Mouse (Mus musculus) embryo, embryonic 10.5 days (tissue): ENCODE measurements around the gene Dcun1d4.
"Not testable (repeated sequence)": the region's sequence is repeated elsewhere in the genome, so short reads cannot be mapped to it uniquely, and the experiment has no call there.

Experiments
- DNase-seq: peaks from one replicate; pipeline ENCODE4 v3.0.0-alpha.2; 2015; ENCODE audit warnings: low spot score

The Dcun1d4 gene

DNA sequence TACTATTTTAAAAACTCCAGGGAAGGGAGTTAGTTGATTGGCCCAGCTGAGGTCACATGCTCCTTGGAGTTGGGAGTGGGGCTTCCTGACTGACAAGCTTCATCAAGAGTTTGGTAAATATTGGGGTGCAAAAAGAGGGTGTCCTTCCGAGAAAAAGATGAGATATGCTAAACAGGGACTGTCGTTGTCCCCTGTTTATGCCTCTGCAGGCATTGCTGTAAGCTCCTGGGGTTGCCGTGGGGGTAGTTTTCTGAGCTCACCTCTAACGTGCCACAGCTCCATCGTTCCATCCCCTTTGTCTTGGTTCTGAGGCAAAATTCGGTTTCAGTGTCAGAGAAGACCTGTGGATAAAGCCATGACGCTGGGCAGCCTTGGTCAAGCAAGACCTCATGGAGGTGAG lies at the start of gene Dcun1d4:
Gene Dcun1d4 (plus strand): TSS at position 301 of the 400 bp plus-strand sequence.
- no peak for DNase-seq

GRCm38 (mm10) chr5:73431581-73431980 lies 49.2 kb upstream of the Dcun1d4 start:
- peak; percentile 87 for DNase-seq

- DNase-seq = no peak
These were observed 48.0 kb upstream of the Dcun1d4 start for GRCm38 (mm10) chr5:73432805-73433204.

DNA sequence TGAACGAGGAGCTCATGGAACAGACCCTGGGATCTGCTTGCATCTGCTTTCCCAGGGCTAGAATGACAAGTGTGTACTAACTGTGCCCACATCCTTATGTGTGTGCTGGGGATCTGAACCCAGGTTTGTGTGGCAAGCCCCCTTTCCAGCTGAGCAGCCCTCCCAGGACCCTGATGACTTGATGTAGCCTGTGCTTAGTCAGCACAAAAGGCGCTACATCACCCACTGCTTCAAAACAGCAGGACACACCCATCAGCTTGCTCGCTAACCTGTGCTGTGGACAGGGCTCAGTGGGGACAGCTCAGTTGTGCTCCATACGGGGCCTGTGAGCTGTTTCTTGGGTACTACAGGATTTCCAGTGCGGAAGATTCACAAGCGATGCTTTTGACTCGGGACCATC lies 46.0 kb upstream of the Dcun1d4 start:
- DNase-seq = no peak

- DNase-seq = no peak
These were observed 38.6 kb upstream of the Dcun1d4 start for GRCm38 (mm10) chr5:73442176-73442575.

DNA sequence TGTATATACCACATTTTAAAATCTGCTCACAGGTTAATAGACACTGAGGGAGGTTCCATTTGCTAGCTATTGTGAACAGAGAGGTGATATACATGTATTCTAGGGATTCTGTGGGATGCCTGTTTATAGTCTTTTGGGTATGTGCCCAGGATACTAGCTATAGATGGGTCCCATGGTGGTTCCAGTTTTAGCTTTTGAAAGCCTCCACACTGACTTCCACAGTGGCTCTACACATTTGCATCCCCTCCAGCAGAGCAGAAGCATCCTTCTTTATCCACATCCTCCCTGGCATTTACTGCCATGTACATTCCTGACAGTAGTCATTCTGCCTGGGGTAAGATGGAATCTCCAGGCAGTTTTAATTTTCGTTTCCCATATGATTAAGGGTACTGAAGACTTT lies 30.5 kb upstream of the Dcun1d4 start:
- DNase-seq = no peak

DNA sequence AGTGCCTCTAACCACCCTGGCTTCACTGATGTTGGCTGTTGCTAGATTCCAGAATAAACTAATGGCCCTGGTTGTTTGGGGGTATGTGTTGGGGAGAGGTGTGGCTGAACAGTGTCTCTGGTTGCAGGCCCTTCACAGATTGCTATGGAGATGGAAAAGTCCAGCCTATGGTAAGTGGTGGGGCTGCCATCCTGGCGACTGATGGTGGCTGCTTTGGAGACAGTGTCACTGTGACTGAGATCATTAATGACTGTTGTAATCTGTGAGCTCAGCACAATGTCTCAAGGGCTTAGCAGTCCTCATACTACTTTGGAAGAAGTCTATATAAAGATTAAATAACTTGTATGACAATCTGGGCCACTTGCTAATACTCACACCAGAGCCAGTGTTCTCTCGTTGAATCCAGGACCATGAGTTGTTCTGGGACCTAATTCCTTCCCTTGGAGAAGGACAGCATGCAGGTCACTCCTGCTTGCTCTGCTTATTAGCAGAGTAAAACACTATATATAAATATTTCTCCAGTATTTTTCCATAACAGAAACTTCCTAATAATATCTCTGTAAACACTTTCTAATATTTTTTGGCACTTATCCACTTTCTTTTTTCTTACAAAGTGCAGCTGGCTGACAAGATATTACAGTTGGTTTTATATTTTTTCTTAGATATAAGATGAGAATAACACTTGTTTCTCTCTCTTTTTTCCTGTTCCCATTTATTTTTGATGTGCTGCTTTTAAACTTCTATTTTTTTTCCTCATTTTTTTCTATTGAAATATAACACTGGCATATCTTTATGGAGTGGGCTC lies 26.1 kb upstream of the Dcun1d4 start:
- no peak for DNase-seq

GRCm38 (mm10) chr5:73455307-73455687 lies 25.5 kb upstream of the Dcun1d4 start:
- DNase-seq = no peak

DNA sequence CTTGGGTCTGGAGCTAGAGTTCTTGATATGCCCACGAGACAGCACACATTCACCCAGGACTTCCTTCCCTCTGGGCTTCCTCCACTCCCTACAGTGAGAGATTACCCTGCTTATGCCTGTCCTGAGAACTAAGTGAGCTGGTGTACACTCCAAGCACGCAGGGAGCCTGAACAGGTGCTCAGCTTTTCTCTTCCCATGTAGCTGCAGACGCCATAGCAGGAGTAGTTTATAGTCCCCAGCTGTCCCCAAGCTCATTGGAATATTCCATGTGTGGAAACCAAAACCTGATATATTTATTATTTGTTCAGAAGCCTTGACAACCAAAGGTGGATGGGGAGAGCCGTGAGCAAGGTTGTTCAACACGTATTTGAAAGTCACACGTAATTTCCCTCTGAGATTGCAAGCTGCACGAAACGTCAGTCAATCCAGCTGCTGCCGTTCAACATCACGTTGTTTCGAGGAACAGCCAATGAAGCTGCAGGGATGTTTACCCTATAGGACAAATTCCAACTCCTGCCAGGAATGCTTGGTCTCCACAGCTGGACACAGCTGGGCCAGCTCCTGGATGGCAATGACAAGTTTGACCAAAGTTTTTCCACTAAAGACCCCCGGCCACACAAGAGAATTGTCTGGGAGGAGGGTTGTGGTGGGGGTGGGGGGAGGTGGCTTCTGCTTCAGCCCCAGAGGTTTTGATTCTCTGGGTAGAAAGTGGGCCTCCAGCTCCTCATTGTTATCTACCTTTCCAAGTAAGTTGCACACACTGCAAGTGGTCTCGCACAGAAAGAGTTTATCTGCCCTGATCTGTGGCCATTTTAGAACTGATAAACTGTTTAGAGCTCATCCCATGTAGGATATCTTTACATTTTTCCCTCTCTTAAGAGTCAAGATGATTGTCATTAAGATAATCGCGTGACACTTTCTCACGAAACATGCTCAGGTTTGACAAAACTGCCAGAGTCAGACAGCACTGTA lies 12.1 kb upstream of the Dcun1d4 start:
- no peak for DNase-seq

DNA sequence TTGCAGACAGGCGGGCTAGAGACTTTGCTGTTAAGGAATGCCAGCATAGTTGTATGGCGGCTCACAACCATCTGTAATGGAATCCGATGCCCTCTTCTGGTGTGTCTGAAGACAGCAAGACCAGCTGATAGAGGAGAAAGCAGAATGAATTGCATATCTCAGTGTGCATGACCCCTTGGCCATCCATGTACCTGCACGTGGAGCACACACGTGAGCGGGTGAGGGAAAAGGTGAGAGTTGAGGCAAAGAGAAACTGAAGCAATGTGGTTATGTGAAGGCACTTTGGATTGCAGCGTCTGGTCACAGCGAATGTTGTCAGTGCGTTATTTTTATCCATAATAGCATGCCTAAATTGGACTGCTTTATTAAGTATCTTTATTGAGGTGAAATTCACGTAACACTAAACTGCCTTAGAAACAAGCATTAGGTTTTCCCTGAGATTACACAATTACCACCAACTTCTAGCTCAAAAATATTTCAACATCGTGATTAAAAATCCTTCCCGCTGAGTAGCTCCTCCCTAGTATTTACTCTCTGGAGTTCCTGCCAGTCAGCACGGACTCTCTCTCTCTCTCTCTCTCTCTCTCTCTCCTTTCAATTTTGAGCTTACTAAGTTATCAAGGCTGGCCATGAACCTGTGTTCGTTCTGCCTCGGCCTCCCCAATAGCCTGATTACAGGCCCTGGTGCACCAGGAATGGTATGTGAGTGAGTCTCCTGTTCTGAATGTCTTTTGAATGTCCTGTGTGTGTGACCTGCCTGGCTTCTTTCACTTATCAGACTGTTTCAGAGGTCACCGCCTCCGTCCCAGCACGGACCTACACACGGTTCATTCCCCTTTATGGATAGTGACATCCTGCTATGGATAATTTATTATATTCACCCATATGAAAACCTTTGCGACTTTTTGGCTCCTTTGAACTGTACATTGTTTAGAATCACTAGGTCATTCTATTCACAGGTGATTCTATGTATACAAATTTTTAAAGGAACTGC lies 6.1 kb upstream of the Dcun1d4 start:
- DNase-seq = no peak

DNA sequence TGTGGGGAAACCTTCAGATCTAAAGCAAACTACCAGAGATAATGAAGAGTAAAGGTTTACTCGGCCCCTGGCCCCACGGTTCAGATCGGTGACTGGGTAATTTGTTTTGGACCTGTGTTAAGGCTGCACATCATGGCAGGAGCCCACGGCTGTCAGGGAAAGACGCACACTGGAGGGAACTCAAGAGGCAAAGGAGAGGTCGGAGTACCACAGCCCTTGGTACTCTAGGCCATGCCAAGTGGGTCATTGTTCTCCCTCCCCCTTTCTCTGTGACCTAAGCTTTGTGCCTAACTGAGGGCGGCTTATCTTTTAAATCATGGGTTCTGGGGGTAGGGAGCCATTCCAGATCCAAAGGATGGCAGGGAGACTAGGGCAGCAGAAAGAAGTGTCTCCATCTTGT lies 601 bp downstream of the Dcun1d4 start:
- no peak for DNase-seq

GRCm38 (mm10) chr5:73482381-73482780 lies 1.6 kb downstream of the Dcun1d4 start:
- DNase-seq = not testable (repeated sequence)

DNA sequence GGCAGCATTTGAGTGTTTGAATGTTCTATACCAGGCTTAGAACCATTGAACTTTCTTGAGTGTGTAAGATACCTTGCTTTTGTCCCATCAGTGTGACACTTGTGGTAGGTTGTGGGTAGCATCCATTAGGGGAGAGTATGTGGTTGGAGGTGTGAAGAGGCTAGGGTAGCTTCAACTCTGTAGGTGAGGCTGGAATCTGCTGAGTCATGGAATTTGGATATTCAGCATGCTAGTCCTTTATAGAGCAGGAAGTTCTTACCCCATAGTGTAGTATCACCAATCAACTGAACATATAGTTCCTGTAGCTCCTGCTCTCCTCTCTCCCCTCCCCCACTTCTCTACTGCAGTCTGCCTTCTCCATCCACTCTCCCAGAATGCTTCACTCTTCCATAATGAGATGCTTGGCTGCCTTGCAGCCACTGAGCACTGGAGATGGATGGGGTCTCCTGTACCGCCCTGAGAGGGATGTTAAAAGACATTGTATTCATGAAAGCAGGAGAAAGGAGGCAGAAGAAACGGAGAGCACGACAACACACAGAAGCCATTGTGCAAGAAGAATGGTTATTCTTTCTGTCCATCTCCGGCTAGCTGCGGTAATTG lies 3.3 kb downstream of the Dcun1d4 start:
- peak; percentile 23 for DNase-seq

- DNase-seq = peak; percentile 28
These were observed 5.7 kb downstream of the Dcun1d4 start for GRCm38 (mm10) chr5:73486451-73486850.

DNA sequence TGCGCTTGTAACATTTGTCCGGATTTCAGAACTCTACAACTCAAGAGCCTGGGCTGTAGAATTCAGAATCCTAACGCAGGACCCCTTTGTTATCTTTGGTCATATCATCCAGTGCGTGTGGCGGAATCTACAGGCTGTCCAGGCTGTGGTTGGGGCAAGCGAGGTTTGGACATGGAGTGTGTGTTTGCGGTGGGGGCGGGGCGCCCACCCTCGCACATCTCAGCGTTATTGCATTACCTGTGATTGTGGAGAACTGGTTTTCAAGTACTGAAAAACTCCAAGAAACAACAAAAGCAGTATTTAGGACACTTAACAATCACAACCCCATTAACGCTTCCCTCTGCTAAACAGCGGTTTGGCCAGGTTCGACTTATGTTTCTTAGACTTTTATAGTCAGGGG lies 9.1 kb downstream of the Dcun1d4 start:
- DNase-seq = peak; percentile 66

DNA sequence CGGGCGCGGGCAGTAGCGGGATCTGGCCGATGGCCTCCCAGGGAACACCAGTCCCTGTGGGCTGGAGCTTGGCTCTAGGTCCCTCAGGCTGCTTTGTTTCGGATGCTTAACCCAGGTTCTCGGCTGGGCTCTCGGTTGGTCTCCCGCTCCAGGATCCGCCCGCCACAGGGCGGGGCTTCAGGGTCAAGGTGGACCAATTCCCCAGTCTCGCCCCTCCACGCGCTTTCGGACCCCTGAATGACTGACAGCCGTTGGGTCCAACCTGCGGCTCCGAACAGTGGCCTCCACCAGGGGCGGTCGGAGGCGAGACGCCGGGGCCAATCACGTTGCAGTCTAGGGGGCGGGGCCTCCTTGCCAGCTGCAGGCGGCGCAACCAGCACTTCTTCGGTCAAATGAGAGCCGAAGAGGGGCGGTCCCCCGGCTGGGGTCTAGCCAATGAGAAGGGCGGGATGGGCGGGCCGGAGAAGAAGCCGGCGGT lies 9.8 kb downstream of the Dcun1d4 start:
- peak; percentile 100 for DNase-seq

- DNase-seq = peak; percentile 60
These were observed 10.5 kb downstream of the Dcun1d4 start for GRCm38 (mm10) chr5:73491074-73491836.

DNA sequence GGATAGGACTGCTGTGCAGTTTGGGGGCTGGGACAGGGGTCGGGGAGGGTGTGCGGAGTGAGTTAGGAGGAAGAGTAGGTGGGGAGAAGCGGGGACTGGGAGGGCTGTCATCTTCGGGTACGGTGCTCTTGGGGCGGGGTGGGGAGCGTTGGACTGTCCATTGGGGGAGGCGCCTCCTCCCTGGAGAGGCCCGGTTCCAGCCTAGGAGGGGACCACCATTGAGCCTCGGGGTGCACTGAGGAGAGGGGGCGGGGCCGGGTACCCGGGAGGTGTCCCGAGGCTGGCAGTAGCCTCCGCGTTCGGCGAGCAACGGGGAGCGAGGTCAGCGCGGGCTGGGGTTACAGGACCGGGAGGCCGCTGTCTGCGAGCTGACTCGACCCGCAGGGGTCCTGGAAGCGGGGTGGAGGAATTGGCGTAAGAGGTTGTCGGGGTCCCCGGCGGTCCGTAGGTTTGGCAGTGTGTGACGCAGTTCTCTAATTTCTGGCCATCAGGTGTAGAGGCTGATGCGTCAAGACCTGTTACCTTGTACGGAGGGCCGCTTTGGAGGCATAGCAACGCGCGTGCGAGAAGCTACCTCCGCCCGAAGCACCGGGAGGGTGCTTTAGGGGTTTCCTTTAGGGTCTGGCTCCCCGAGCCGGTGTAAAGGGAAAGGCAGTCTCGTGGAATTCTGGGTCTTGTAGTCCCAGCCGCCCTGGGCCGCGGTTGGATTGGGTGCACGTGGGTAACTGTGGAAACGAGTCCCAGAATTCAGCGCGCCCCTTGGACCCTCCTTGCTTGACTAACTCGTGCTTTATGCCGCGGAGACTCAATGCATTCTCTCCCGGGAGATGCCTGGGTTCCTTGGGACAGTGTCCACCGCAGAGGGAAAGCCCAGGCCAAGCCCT lies 11.3 kb downstream of the Dcun1d4 start:
- DNase-seq = peak; percentile 98

- no peak for DNase-seq
These were observed 16.6 kb downstream of the Dcun1d4 start for GRCm38 (mm10) chr5:73497401-73497800.
